Mouse (Mus musculus): ENCODE measurements around the gene Mmachc. TPM values are rescaled to one million over a fixed set of nuclear protein-coding genes. Genes with fewer than 3 reads are reported as not detected.
"Not testable (repeated sequence)": the region's sequence is repeated elsewhere in the genome, so short reads cannot be mapped to it uniquely, and the experiment has no call there.

Mmachc gene
- polyA plus RNA-seq, 1 experiment: 17.2 TPM

- no peaks in the 10 kb centered on the region for H3K27me3 ChIP-seq (ENCODE audit: control insufficient read depth, insufficient read depth, insufficient read length)
- no peak overlapping the region for H3ac ChIP-seq (ENCODE audit: control insufficient read depth, insufficient read length)
- H3K4me3 ChIP-seq: peak overlapping the region; percentile 79
- H3K4me2 ChIP-seq (ENCODE audit: low read depth): peak overlapping the region; percentile 94
- peaks cover 45% of the 10 kb centered on the region for H3K36me3 ChIP-seq (ENCODE audit: control insufficient read depth, insufficient read depth)
- TF ChIP-seq TCF3 (IDR thresholded peaks at IDR 0.05; ENCODE audit: insufficient read length, low read depth): no peak
- H3K79me2 ChIP-seq (ENCODE audit: control insufficient read depth, insufficient read depth): peaks cover 63% of the 10 kb centered on the region
Observed at GRCm38 (mm10) chr4:116687041-116687440, 21.2 kb downstream of the Mmachc start.

DNA sequence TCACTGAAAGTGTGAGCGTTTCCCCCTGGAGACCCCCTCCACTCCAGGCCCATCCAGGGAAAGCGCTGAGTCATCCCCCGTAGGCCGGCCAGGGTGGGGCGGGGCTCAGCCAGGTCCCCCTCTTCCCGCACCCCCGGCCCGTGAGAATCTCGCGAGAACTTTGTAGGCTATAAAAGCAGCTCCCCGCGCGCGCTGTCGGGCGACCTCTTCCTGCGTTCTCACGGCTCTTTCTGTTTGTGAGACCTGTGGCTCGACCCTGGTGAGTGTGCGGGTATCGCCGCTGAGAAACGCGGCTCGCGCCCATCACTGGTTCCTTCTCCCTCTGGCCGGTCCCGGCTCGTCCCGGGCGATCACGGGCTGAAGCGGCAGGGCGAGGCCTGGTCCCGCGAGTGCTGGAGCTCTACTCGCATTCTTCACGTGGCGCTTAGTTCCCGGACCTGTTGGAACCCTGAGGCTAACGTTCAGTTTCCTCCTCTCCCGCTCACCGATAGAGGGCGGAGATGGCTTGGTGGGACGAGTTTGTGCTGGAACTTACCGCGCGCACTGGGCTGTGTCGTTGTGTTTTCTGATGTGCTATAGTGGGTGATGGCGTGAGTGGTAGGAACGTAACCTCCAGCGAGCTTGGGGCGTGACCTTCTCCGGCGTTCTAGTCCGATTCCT, 22.7 kb downstream of the Mmachc start, which contains the start of gene Prdx1:
Gene Prdx1, plus strand, starts transcription at position 143 of the 660 bp plus-strand sequence.
- Histone ChIP-seq H3K27me3 (ENCODE audit: control insufficient read depth, insufficient read depth, insufficient read length) (no peaks in the 10 kb centered on the region), H3K79me2 (ENCODE audit: control insufficient read depth, insufficient read depth) (peaks cover 48% of the 10 kb centered on the region), H3ac (ENCODE audit: control insufficient read depth, insufficient read length) (peak within 1 kb of the TSS; percentile 48), H3K36me3 (ENCODE audit: control insufficient read depth, insufficient read depth) (peaks cover 29% of the 10 kb centered on the region), H3K4me3 (peak within 1 kb of the TSS; percentile 79), H3K4me2 (ENCODE audit: low read depth) (peak within 1 kb of the TSS; percentile 94)
- TF ChIP-seq TCF12 (IDR thresholded peaks at IDR 0.05; ENCODE audit: insufficient read depth, poor library complexity, severe bottlenecking) (no peak), SRF (IDR thresholded peaks at IDR 0.05; ENCODE audit: control insufficient read depth, insufficient read length, low read depth) (peak; percentile 24), TCF3 (IDR thresholded peaks at IDR 0.05; ENCODE audit: insufficient read length, low read depth) (no peak), USF1 (IDR thresholded peaks at IDR 0.05; ENCODE audit: low read depth) (no peak), POLR2AphosphoS2 (IDR thresholded peaks at IDR 0.05; ENCODE audit: insufficient read length, low read depth) (peak; percentile 97), REST (IDR thresholded peaks at IDR 0.05; ENCODE audit: insufficient read depth, insufficient read length) (peak; percentile 26), MYOG (IDR thresholded peaks at IDR 0.05; ENCODE audit: control insufficient read depth in 1 of 3, insufficient read depth in 1 of 3, insufficient read length in 2 of 3, low read depth in 2 of 3) (no peak), E2F4 (IDR thresholded peaks at IDR 0.05; ENCODE audit: insufficient read depth) (no peak), MAX (IDR thresholded peaks at IDR 0.05; ENCODE audit: low read depth) (no peak), POLR2A (IDR thresholded peaks at IDR 0.05; ENCODE audit: insufficient read length, low read depth) (peak; percentile 96), MYOD1 (IDR thresholded peaks at IDR 0.05; ENCODE audit: control insufficient read depth in 1 of 3, insufficient read length in 2 of 3, low read depth in 2 of 3) (no peak), CEBPB (IDR thresholded peaks at IDR 0.05; ENCODE audit: insufficient read depth, poor library complexity, severe bottlenecking) (no peak)

DNA sequence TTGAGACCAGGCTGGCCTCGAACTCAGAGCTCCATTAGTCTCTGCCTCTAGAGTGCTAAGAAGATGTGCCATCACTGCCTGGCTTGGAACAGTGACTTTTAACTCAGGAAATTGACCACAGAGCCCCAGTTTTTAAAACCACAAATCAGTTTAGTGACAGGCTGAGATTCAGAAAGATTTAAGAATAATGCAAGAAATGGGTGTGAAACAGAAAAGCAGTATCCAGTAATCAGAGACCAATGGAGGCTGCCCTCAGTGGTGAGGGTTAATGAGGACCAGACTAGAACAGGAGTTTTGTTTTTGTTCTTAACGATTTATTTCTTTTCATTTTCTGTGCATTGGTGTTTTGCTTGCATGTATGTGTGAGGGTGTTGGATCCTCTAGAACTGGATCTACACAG, 23.5 kb downstream of the Mmachc start:
- H3K4me2 ChIP-seq (ENCODE audit: low read depth): peak overlapping the region; percentile 70
- no peaks in the 10 kb centered on the region for H3K27me3 ChIP-seq (ENCODE audit: control insufficient read depth, insufficient read depth, insufficient read length)
- H3K4me3 ChIP-seq: peak overlapping the region; percentile 79
- peaks cover 22% of the 10 kb centered on the region for H3K36me3 ChIP-seq (ENCODE audit: control insufficient read depth, insufficient read depth)
- H3ac ChIP-seq (ENCODE audit: control insufficient read depth, insufficient read length): no peak overlapping the region
- TF ChIP-seq POLR2A (IDR thresholded peaks at IDR 0.05; ENCODE audit: insufficient read length, low read depth) (no peak), MYOD1 (IDR thresholded peaks at IDR 0.05; ENCODE audit: control insufficient read depth in 1 of 3, insufficient read length in 2 of 3, low read depth in 2 of 3) (no peak), MAX (IDR thresholded peaks at IDR 0.05; ENCODE audit: low read depth) (no peak), REST (IDR thresholded peaks at IDR 0.05; ENCODE audit: insufficient read depth, insufficient read length) (no peak), E2F4 (IDR thresholded peaks at IDR 0.05; ENCODE audit: insufficient read depth) (no peak), TCF3 (IDR thresholded peaks at IDR 0.05; ENCODE audit: insufficient read length, low read depth) (no peak), SRF (IDR thresholded peaks at IDR 0.05; ENCODE audit: control insufficient read depth, insufficient read length, low read depth) (no peak)
- peaks cover 39% of the 10 kb centered on the region for H3K79me2 ChIP-seq (ENCODE audit: control insufficient read depth, insufficient read depth)

GRCm38 (mm10) chr4:116683957-116684356, 24.2 kb downstream of the Mmachc start:
- H3K79me2 ChIP-seq (ENCODE audit: control insufficient read depth, insufficient read depth): peaks cover 32% of the 10 kb centered on the region
- peaks cover 15% of the 10 kb centered on the region for H3K36me3 ChIP-seq (ENCODE audit: control insufficient read depth, insufficient read depth)
- TF ChIP-seq TCF12 (IDR thresholded peaks at IDR 0.05; ENCODE audit: insufficient read depth, poor library complexity, severe bottlenecking) (no peak), E2F4 (IDR thresholded peaks at IDR 0.05; ENCODE audit: insufficient read depth) (no peak), TCF3 (IDR thresholded peaks at IDR 0.05; ENCODE audit: insufficient read length, low read depth) (no peak), POLR2AphosphoS2 (IDR thresholded peaks at IDR 0.05; ENCODE audit: insufficient read length, low read depth) (no peak)
- no peaks in the 10 kb centered on the region for H3K27me3 ChIP-seq (ENCODE audit: control insufficient read depth, insufficient read depth, insufficient read length)
- no peak overlapping the region for H3K4me3 ChIP-seq
- no peak overlapping the region for H3K4me2 ChIP-seq (ENCODE audit: low read depth)
- H3ac ChIP-seq (ENCODE audit: control insufficient read depth, insufficient read length): no peak overlapping the region

DNA sequence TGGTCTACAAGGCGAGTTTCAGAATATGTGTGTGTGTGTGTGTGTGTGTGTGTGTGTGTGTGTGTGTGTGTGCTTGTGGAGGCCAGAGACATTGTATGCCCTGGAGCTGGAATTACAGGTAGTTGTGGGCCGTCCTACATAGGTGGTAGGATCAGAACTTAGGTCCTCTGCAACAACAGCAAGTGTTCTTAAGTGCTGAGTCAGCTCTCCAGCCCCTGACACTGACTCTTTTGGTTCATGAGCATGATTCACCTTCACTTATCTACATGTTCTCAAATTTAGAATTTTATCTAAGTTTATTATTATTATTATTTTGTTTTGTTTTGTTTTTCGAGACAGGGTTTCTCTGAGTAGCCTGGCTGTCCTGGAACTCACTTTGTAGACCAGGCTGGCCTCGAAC, 27.7 kb downstream of the Mmachc start:
- H3K27me3 ChIP-seq (ENCODE audit: control insufficient read depth, insufficient read depth, insufficient read length); H3ac ChIP-seq (ENCODE audit: control insufficient read depth, insufficient read length); H3K79me2 ChIP-seq (ENCODE audit: control insufficient read depth, insufficient read depth); H3K4me3 ChIP-seq; H3K36me3 ChIP-seq (ENCODE audit: control insufficient read depth, insufficient read depth); H3K4me2 ChIP-seq (ENCODE audit: low read depth): not testable (repeated sequence)

- Histone ChIP-seq H3ac (ENCODE audit: control insufficient read depth, insufficient read length) (no peak overlapping the region), H3K79me2 (ENCODE audit: control insufficient read depth, insufficient read depth) (no peaks in the 10 kb centered on the region), H3K4me2 (ENCODE audit: low read depth) (no peak overlapping the region), H3K27me3 (ENCODE audit: control insufficient read depth, insufficient read depth, insufficient read length) (no peaks in the 10 kb centered on the region), H3K4me3 (no peak overlapping the region), H3K36me3 (ENCODE audit: control insufficient read depth, insufficient read depth) (no peaks in the 10 kb centered on the region)
- TF ChIP-seq MAX (IDR thresholded peaks at IDR 0.05; ENCODE audit: low read depth) (no peak), POLR2A (IDR thresholded peaks at IDR 0.05; ENCODE audit: insufficient read length, low read depth) (no peak), MYOG (IDR thresholded peaks at IDR 0.05; ENCODE audit: control insufficient read depth in 1 of 3, insufficient read depth in 1 of 3, insufficient read length in 2 of 3, low read depth in 2 of 3) (no peak), CEBPB (IDR thresholded peaks at IDR 0.05; ENCODE audit: insufficient read depth, poor library complexity, severe bottlenecking) (no peak), TCF12 (IDR thresholded peaks at IDR 0.05; ENCODE audit: insufficient read depth, poor library complexity, severe bottlenecking) (no peak), MYOD1 (IDR thresholded peaks at IDR 0.05; ENCODE audit: control insufficient read depth in 1 of 3, insufficient read length in 2 of 3, low read depth in 2 of 3) (no peak), POLR2AphosphoS2 (IDR thresholded peaks at IDR 0.05; ENCODE audit: insufficient read length, low read depth) (no peak), SRF (IDR thresholded peaks at IDR 0.05; ENCODE audit: control insufficient read depth, insufficient read length, low read depth) (no peak), E2F4 (IDR thresholded peaks at IDR 0.05; ENCODE audit: insufficient read depth) (no peak), USF1 (IDR thresholded peaks at IDR 0.05; ENCODE audit: low read depth) (no peak), TCF3 (IDR thresholded peaks at IDR 0.05; ENCODE audit: insufficient read length, low read depth) (no peak), REST (IDR thresholded peaks at IDR 0.05; ENCODE audit: insufficient read depth, insufficient read length) (no peak)
Observed at GRCm38 (mm10) chr4:116679141-116679540, 29.1 kb downstream of the Mmachc start.
